Mouse (Mus musculus): ENCODE results near the gene Arnt2.

Arnt2 gene

GRCm38 (mm10) chr7:84284974-84285373 is 125.0 kb downstream of the Arnt2 start:
- DNase-seq: no peak

GRCm38 (mm10) chr7:84282231-84282630 is 127.7 kb downstream of the Arnt2 start:
- no peak for DNase-seq

- no peak for DNase-seq
These were observed 130.7 kb downstream of the Arnt2 start for GRCm38 (mm10) chr7:84279231-84279630.

GRCm38 (mm10) chr7:84275312-84275711 is 134.7 kb downstream of the Arnt2 start:
- no peak for DNase-seq

- DNase-seq: no peak
These were observed 136.0 kb downstream of the Arnt2 start for GRCm38 (mm10) chr7:84273930-84274329.

GRCm38 (mm10) chr7:84272206-84272818 is 137.7 kb downstream of the Arnt2 start:
- peak; percentile 72 for DNase-seq

GRCm38 (mm10) chr7:84271429-84271828 is 138.5 kb downstream of the Arnt2 start:
- no peak for DNase-seq

GRCm38 (mm10) chr7:84263466-84263865 is 146.5 kb downstream of the Arnt2 start:
- DNase-seq: no peak

GRCm38 (mm10) chr7:84261341-84261740 is 148.6 kb downstream of the Arnt2 start:
- DNase-seq: no peak

- no peak for DNase-seq
These were observed 149.6 kb downstream of the Arnt2 start for GRCm38 (mm10) chr7:84260401-84260800.

GRCm38 (mm10) chr7:84259309-84259985 is 150.5 kb downstream of the Arnt2 start:
- no peak for DNase-seq

GRCm38 (mm10) chr7:84256661-84257060 is 153.3 kb downstream of the Arnt2 start:
- no peak for DNase-seq

GRCm38 (mm10) chr7:84256245-84256644 is 153.7 kb downstream of the Arnt2 start:
- no peak for DNase-seq

GRCm38 (mm10) chr7:84254916-84255315 is 155.1 kb downstream of the Arnt2 start:
- no peak for DNase-seq

- no peak for DNase-seq
These were observed 155.7 kb downstream of the Arnt2 start for GRCm38 (mm10) chr7:84254311-84254710.

GRCm38 (mm10) chr7:84251667-84252066 is 158.3 kb downstream of the Arnt2 start:
- DNase-seq: no peak

- DNase-seq: no peak
These were observed 159.2 kb downstream of the Arnt2 start for GRCm38 (mm10) chr7:84250736-84251135.

GRCm38 (mm10) chr7:84249951-84250350 is 160.0 kb downstream of the Arnt2 start:
- no peak for DNase-seq

- no peak for DNase-seq
These were observed 160.6 kb downstream of the Arnt2 start for GRCm38 (mm10) chr7:84249381-84249780.

- no peak for DNase-seq
These were observed 161.9 kb downstream of the Arnt2 start for GRCm38 (mm10) chr7:84247960-84248665.

- DNase-seq: no peak
These were observed 163.1 kb downstream of the Arnt2 start for GRCm38 (mm10) chr7:84246878-84247277.

GRCm38 (mm10) chr7:84246093-84246492 is 163.9 kb downstream of the Arnt2 start:
- no peak for DNase-seq

GRCm38 (mm10) chr7:84240406-84240805 is 169.6 kb downstream of the Arnt2 start:
- no peak for DNase-seq

- no peak for DNase-seq
These were observed 172.3 kb downstream of the Arnt2 start for GRCm38 (mm10) chr7:84237655-84238054.
